Mouse (Mus musculus) C2C12 (cell line): ENCODE measurements around the gene Serpini1.

Experiments used
- CEBPB ChIP-seq: IDR thresholded peaks from one replicate; pipeline ENCODE4 v1.6.1; 2011; ENCODE audit warnings: low read depth, mild to moderate bottlenecking, control low read depth, moderate library complexity
- CTCF ChIP-seq: IDR thresholded peaks from one replicate; pipeline ENCODE4 v1.5.1; 2011; ENCODE audit not compliant: control insufficient read depth, insufficient read depth, insufficient read length
- FOSL1 ChIP-seq: IDR thresholded peaks from one replicate; pipeline ENCODE4 v1.8.0; 2011; ENCODE audit warnings: mild to moderate bottlenecking, low read length; ENCODE audit not compliant: poor library complexity, insufficient read depth, severe bottlenecking
- MAX ChIP-seq: IDR thresholded peaks from one replicate; pipeline ENCODE4 v1.6.1; 2011; ENCODE audit warnings: mild to moderate bottlenecking, control low read depth
- MYOD1 ChIP-seq: IDR thresholded peaks from one replicate; pipeline ENCODE4 v1.6.1; 2011; ENCODE audit warnings: low read depth; ENCODE audit not compliant: control insufficient read depth, insufficient read length
- USF1 ChIP-seq: IDR thresholded peaks from one replicate; pipeline ENCODE4 v1.6.1; 2011; ENCODE audit warnings: low read depth, mild to moderate bottlenecking, control low read depth, moderate library complexity

DNA sequence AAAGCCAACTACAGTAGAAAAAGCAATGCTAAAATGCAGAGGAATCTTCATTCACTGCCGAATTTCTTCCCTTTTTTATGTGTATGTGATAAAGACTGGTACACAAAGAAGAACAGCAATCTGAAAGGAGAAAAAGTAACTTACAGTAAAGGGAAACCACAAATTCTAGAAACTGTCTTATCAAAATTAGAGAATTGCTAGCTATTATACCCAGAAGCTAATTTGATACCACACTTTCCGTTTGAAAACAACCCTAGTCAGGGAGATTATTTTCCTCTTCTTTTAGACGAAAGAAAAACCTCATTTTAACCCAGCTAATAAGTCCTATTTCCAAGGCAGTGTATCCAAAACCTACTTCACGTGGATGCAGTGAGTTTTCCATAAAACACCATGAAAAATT is 16.1 kb upstream of the Serpini1 start:
- no peak for TF ChIP-seq FOSL1
- TF ChIP-seq MAX: no peak
- no peak for TF ChIP-seq CTCF
- no peak for TF ChIP-seq CEBPB
- TF ChIP-seq MYOD1: no peak
- no peak for TF ChIP-seq USF1
